Mouse (Mus musculus) lung, postnatal 25 days (tissue): ENCODE measurements around the gene Cdk9.

ENCODE experiments used
- DNase-seq: peaks from one replicate; pipeline ENCODE4 v3.0.0; 2022; ENCODE audit warnings: low spot score

Gene Cdk9

DNA sequence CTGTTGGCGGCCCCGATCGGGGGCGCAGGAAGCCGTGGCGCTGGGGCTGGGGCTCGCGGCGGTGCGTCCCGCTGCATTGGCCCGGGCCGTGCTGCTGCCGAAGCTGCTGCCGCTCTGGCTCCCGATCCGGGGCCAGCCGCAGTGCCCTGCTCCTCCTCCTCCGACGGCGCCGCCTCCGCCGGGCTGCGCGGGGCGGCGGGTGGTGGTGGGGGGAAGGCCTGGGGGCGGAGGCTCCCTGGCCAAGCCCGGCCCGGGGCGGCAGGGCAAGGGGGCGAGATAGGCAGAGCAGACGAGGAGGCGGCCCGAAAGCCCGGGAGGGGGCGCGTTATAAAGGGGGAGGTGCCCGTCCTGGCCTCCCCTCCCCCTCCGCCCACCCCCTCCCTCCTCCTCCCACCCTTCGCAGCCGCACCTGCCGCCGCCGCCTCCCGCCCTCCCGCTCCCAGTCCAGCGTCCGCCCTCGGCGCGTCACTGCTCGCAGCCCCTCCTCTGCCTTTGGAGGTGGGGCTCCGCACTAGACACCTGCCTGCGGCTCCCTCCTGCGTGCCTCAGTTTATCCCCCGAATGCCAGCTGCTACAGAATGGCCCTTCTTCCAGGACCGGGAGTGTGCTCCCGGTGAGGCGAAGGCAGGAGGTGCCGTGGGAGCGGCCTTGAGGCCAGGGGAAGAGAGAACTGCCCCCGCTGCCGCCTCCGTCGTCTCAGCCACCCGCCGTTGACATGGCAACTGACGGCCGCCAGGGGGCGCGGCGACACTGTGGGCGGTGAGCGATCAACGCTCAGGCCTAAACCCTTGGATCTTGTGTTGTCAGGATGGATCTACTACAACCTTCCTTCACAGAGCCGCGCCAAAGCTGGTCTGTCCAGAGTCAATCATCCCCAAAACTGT is at the start of gene Cdk9:
TSS of gene Cdk9 (minus strand) at position 143 of the 884 bp plus-strand sequence.
- DNase-seq: peak; percentile 94

DNA sequence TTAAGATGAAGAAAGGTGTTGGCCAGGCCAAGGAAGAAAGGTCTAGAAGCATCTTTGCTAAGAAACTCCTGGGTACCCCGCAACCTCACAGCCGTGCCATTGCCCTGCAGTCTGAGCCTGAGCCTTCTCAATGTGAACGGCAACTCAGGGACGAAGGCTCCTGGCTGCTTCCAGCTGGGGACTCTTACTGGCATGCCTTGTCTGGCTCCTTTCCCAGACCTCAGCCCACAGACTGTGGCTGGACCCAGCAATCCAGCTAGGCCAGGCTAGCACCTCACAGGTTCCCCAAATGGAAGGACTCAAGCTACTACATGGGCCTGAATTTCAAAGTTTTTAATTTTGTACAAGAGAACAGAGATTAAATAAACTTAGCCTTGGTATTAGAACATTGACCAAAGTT is 49.0 kb upstream of the Cdk9 start:
- DNase-seq: no peak

DNA sequence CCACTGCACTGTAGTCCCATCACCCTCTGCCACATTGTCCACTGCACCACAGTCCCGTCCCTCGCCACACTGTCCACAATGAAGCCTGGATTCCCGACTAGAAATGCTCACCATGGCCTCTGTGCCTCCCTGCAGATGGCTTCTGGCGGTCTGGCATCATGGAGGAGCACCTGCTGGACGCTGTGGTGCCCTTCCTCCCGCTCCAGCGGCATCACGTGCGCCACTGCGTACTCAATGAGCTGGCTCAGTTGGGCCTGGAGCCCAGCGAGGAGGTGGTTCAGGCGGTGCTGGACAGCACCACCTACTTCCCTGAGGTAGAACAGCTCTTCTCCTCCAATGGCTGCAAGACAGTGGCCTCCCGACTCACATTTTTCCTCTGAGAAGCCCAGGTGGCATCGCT is 48.5 kb upstream of the Cdk9 start:
- no peak for DNase-seq

DNA sequence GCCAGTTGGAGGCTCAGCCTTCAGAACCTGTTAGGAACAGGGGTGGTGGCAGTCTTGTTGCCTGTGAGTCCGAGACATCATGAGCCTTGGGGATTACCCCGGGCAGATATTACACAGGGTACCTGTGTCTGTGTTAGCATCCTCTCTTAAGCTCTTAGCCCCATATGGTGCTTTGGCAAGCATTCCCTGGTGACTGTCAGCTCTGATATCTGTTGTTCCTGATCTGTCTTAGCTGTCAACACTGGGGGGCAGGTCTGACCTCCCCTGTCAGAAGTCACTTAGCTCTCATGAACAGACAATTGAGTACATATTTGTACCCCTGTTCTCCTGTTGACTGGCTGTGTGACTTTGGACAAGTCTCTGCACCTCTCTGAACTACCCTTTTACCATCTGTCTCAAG is 46.1 kb upstream of the Cdk9 start:
- DNase-seq: no peak

DNA sequence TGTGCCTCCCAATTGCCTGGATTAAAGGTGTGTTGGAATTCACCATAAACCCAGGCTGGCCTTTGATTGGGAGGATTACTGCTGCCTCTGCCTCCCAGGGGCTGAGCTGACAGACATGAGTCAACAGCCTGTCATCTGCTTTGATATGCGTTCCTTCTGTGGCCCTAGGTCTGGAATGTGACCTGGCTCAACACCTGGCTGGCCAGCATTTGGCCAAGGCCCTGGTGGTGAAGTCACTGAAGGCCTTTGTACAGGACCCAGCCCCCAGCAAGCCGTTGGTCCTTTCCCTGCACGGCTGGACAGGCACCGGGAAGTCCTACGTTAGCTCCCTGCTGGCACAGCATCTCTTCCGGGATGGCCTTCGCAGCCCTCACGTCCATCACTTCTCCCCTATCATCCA is 45.6 kb upstream of the Cdk9 start:
- no peak for DNase-seq

DNA sequence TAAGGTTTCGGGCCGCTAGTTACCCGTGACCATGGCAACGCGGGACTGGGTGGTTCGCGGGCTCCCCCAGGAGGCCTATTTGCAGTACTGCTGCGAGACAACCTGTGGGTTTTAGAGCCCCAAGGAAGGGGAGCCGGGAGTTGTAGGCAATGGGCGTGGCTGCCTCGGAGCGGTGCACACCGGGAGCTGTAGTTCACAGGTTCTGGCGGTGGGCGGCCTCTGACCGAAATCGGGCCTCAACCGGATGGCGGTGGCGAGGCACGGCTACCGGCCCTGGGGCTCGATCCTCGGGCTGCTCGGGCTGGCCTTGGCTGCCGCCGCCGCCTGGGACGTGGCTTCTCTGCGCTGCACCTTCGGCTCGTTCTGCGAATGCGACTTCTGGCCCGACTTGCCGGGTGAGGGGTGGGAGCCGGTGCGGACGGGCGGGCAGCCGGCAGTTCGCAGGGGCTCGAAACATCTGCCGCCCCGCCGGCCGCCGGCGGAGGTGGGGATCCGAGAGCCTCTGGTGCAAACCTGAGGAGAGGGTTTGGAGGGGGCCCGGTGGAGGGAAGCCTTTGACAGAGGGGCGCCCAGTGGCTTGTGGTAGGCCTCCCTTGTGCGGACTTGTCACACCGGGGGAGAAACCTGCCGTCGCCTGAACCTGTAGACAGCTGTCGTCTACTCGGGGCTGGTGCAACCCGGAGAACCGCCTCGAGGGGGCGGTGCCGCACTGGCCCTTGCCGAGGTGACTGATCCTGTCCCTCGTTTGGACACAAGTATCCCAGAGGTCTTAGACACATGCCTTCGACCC is 44.4 kb upstream of the Cdk9 start, which contains the start of gene Tor2a:
TSS of gene Tor2a (plus strand) at position 179 of the 790 bp plus-strand sequence.
- DNase-seq: peak; percentile 99

DNA sequence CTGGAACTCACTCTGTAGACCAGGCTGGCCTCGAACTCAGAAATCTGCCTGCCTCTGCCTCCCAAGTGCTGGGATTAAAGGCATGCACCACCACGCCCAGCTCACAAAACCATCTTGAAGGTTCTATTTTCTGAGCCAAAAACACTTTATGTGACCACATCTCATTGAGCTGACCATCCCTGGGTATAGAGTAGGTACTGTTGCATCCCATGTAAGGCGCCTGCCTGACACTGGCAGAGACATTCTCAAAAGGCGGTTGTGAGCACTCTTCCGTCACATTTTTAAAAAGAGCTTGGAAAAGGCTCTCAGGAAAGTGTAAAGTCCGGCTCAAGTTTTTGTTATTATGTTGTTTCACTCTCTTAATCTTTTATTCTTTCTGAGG is 43.8 kb upstream of the Cdk9 start:
- DNase-seq: no peak

DNA sequence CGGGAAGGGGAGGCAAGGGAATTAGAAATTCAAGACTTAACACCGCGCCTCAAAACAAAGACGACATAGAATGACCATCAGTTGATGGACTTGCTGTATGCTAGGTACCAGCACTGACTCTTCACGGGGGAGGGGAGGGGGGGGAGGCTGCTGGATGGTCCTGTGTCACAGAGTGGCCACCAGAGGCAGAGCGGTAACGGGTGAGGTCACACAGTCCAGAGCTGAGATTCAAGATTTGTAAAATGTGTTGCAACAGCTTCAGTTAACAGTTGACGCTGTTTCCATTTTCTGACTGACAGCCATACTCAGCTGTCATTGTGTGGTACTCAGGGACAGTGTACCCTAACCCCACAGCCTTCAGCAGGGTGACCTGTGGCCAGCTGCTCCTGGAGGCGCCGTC is 39.3 kb upstream of the Cdk9 start:
- no peak for DNase-seq

DNA sequence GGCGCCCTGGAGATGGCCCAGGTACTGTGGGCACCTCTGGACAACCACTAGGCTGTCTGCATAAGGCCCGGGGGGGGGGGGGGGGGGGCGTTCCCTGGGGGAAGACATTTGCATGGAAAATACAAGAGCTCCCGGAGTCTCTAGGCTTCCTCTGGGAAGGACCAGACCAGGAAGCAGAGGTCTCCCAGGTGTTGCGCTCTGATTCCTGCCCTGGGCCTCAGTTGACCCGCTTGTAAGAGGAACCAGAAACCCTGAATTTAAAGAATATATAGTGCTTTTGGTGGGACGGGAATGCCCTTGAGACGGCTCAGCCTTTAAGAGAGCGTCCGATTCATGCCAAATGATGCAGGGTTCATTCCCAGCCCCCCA is 38.8 kb upstream of the Cdk9 start:
- no peak for DNase-seq

DNA sequence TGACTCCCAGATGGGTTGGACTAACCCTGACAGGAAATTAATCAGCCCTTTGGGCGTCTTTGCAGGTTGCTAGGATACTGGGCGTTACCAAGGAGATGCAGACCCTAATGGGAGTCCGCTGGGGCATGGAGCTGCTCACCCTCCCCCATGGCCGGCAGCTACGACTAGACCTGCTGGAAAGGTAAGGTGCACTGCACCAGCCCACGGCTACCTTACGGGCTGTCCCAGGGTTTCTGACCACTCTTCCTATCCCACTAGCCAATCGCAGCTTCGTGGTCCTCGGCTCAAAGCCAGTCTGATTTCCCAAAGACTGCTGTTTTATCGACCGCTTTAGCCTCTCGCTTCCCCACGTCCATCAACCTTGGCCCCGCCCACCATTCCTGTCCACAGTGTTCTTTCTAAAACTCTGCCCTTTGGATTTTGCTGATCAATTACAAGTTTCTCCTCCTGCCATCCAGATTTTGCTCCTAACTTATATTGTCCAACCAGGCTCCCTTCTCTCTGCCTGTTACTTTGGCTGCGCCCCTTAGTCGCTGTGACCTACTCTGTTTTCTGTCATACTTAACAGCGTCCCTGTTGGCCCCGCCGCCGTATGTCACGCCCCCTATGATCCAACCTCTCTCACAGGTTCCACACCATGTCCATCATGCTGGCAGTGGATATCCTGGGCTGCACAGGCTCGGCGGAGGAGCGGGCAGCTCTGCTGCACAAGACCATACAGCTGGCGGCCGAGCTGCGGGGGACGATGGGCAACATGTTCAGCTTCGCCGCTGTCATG is 38.2 kb upstream of the Cdk9 start:
- peak; percentile 79 for DNase-seq

DNA sequence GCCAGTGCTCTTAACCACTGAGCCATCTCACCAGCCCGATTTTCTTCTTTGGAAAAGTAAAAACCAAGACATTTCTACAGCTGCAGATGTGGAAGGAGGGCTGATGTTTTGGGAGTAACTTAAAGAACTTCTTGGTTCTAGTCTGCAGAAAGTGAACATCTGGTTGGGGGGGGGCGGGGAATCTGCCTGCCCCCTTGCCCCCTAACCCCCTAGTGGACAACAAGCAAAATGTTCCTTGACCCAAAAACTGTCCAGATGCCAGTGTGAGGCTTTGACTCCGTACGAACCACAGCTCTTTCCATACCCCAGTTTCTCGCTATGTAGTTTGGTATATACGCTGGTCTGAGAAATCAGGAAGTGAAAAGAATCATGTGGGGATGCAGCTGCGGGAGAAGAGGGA is 37.3 kb upstream of the Cdk9 start:
- no peak for DNase-seq

DNA sequence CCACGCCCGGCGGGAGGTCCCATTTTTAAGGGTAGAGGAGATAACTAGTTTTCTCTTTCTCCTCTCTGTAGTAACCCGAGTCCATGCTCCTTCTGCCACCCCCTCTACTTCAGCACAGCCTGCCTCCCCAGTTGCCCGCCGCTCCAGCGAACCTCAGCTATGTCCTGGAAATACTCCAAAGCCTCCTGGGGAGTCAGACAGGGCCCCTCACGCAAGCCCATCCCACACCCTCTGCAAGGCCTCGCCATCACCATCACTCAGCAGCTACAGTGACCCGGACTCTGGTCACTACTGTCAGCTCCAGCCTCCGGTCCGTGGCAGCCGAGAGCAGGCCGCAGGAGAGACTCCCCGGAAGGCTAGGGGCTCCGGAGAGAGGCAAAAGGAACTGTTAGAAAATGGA is 36.2 kb upstream of the Cdk9 start:
- DNase-seq: no peak

DNA sequence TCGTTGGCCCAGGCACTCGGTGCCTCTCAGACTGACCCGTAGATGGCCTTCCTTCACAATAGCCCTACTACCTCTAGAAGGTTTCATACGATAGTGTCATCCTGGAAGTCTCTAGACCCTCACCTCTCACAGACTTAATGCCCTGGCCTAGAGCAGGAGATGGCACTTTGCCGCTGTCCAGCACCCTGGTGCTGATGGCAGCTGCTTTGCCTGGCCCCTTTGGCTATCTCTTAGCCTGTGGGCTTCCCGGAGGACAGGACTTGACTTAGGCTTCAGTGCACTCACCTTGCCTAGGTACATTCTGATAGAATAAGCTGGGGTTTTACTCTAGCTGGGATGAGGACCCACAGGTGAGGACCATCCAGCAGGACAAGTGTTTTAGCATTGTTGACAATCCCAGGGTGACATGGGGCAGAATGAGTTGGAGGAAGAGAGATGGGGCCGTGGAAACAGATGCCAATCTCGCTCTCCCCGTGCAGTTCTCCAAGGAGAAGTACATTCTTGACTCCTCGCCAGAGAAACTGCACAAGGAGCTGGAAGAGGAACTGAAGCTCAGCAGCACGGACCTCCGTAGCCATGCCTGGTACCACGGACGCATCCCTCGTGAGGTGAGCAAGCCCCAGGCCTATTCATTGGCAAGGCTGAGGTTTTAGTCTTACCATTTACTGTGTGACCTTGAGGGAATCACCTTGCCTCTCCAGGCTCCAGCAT is 31.6 kb upstream of the Cdk9 start:
- no peak for DNase-seq

DNA sequence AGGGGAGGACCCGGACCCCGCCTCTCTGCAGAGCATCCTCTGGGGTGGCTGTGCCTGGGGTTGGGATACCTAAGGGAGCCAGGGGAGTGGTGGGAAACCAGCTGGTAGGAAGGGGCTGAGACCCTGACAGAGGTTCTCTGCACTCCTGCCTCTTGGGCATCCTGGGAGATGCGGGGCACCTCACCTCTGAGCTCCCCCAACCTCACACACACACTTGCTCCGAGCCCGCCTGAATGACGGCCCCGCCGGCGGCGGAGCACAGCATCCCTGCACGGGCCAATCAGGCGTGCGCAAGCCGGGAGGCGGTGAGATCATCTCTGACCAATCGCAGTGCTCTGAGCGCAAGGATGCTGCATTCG is 29.3 kb upstream of the Cdk9 start:
- DNase-seq: no peak

DNA sequence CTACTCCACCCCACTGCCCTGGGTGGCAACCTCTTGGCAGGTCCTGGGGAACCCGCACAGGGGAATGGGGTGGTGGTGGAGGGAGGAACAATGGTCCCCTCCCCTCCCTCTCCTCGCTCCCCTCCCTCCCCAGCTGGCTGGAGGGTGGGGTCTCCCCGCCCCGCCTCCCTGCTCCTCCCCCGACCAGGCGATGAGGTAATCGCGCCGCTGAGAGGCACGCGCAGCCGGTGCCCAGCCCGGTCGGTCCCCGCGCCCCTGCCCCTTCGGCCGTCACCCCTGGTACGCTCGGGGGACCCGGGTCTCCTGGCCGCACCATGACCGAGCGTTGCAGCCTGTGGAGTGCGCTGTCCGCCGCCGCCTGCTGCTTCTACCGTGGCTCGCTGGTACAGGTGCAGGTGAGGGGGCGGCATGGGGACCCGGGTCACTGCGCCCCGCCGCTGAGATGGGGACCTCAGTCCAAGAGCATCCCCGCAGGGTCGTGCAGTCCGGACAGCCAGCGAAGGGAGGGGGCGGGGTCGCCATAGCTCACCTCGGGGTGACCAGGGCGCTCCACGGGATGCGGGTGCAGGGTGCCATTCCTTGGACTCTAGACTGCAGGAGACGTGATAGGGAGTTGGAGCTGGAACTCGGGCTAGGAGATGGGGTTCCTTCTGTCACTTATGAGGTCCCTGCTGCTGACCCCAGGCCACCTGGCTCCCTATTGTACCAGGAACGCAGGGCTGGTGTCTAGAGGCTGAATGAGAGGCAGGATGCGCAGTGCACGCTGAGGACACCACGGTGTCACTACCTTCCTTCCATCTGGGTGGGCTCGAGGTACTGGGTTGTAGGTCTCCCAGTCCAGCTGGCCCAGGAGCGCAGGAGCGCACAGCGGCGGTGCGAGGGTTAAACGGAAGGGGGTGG is 28.6 kb upstream of the Cdk9 start:
- DNase-seq: peak; percentile 57

DNA sequence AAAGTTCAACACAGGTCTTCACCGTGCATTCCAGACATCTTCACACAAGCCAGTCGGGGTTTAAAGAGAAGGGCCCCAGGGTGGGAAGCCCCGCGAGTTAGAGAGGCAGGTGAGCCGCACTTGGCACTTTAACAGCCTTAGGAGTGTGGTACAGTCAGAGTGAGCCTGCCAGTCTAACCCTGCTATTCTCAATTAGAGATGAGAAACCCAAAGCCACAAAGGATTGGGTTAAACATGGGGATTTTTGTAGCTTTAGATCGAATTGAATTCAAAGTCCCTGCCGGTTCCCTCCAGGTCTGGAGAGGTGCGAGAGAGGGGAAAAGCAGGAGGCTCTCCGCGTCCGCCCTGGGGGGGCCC is 28.0 kb upstream of the Cdk9 start, which contains the start of gene 6330409D20Rik:
TSS of gene 6330409D20Rik (minus strand) at position 101 of the 357 bp plus-strand sequence.
- no peak for DNase-seq

DNA sequence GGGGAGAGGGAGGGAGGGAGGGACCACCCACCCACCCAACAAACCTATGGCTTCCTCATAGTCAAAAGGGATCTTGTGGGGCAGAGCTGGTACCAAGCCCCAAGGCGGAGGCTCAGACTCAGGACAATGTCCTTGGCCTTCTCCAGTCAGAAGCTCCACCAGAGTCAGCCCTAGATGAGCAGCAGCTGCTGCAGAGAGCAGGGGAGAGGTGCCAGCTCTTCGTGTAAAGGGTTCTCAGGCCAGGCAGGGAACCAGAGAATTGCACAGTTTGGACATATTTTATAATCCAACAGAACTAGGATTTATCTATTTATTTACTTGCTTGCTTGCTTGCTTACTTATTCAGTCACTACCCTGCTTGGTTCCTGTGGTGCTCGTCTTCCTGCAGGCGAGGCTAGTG is 26.4 kb upstream of the Cdk9 start:
- no peak for DNase-seq

DNA sequence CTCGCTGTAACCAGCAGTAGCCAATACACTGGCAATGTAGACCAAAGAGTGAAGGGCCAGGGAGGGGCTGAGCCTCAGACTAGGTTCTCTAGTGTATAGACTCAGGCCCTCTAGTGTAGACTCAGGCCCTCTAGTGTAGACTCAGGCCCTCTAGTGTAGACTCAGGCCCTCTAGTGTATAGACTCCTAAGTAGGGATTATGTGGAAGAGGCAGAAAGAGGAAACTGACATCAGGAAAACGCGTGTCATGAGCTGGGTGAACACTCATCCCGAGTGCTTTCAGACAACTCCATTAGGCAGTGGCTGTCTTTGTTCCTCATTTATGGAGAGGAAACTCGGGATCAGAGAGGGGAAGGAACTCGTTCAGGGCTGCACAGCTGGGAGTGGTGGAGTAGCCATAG is 24.1 kb upstream of the Cdk9 start:
- DNase-seq: no peak

DNA sequence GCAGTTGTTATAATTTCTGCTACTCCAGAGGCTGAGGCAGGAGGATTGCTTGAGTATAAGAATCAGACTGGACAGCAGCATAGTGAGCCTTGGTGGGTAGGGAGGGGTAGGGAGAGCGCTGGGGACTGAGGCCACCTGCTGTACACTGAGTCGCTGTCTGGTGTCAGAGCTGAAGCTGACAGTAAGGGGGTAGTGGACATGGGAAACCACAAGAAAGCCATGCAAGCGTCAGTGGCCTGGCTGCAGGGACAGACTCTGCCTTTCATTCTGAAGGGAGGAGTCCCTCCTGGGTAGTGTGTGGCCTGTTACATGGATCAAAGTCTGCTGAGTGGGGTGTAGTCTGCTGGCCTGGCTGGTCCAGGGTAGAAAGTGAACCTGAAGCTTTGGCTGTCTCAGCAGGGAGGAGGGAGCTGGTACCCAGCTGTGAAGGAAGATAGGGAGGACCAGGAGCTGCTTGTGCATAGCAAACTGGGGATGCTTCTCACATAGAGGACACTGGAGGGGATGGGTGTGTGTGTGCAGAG is 23.5 kb upstream of the Cdk9 start:
- DNase-seq: no peak

DNA sequence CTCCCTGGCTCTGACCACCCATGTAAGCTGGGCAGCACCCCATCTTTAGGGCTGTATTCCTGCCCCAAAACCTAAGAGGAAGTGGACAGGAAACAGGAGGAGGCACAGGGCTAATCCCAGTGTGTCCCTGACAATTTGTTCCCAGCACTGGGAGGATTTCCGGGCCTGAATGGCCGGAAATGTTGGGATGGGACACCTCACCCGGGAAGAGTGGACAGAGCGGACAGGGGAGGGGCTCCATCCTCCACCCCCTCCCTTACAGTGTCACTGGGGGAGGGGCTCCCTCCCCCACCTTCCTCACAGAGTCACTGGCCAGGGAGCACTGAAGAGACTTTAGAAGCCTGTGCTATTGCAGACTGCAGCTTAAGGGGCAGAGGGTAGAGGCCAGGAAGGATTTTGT is 22.1 kb upstream of the Cdk9 start:
- DNase-seq: peak; percentile 89

DNA sequence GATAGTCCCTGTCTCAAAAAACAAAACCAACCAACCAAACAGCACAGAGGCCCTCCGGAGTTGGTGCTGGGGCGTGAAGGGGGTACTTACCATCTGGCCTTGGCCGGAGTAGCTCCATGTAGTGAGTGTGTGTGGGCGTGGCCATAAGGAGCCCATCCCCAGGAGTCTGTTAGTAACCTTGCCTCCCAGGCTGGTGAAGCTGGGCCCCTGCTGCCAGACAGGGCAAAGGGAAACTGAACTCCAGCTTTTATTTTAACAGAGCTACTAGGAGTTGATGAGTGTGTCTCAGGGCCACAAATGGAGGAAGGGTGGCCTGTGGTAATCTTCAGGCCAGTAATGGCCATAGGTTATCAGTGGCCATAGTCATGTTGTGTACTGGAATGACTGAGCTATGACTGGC is 21.6 kb upstream of the Cdk9 start:
- peak; percentile 44 for DNase-seq
